Mouse (Mus musculus): Measurements from ENCODE around the gene Gm20773.
"Not testable (repeated sequence)": the region's sequence is repeated elsewhere in the genome, so short reads cannot be mapped to it uniquely, and the experiment has no call there.

Gene Gm20773

GRCm38 (mm10) chrY:13493726-13494125 is at the start of gene Gm20773:
TSS of gene Gm20773 (plus strand) at chrY:13494026.
- DNase-seq (ENCODE audit: low spot score), result not testable (repeated sequence)

DNA sequence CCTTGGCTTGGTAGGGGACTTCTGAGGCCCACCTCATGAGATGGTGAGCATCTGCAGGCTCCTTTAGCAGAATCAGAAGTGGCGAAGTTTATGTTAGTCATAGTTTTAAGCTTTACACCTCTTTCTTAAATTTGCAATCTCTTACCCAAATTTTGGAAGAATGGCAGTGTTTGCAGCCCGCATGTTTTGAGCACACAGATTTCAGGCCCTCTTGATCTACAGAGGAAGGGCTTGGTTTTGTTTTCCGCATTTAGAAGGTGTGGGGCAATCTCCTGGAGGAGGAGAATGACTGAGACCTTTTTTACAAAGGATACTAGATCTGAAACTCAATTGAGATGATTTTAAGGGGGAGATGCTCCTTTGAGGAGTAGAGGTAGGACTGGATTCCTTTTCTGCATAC is 28.3 kb upstream of the Gm20773 start, which contains the start of gene Gm21866:
TSS of gene Gm21866 (minus strand) at position 101 of the 400 bp plus-strand sequence.
- not testable (repeated sequence) for DNase-seq (ENCODE audit: low spot score)
